Comparison of ENCODE assay signal across 12 mouse cellular contexts in the genomic region with DNA sequence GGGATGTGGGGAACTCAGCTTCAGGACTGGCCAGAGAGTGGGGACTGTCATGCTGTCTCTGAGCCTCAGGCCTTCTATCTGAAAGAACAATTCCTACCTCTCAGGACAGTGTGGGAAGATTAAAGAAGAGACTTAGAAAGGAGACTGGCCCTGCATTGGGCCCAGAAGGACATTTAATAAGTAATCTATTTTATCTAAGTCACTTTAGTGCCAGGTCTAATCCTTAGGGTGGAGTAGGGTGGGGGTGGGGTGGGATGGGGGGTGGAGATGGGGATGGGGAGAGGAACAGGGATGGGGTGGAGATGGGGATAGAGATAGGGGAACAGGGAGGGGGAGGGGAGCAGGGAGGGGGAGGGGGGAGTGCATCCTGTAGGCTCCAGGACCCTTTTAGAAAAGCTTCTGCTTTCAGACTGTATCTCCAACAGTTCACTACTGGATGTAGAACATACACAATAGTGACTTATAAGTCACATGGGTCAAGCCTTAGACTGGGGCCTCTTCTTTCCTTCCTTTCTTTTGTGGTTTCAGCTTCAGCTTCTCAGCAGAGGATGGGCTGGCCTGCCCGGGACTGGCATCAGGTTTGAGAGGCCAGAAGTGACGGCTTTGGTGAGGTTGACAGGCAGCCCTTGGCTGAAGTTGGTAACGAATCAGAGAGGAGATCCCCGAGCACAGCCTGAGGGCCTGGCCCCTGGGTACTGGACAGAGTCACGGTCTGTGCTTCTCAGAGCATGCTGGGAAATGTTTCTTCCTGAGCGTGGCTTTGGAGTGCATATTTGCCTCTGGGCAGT.
A peak's percentile ranks its signal among the peaks of the same experiment; 100 is the strongest.
DNase-seq lines count a peak whose midpoint lies in the region; ATAC-seq and TF ChIP-seq lines count a peak whose summit lies in the region.
"Had no signal": no experiment of that assay in that cellular context is flagged by ENCODE, and none has a peak within 500 bp of the region (broad histone marks: within the 10 kb centered on the region; RNA-seq: fewer than 3 reads in every experiment).

No protein-coding gene starts in this region.

- no peaks in the 10 kb centered on the region for H3K4me1 ChIP-seq in limb, embryonic 15.5 days
- H3K4me1 ChIP-seq in limb, embryonic 10.5 days, result peaks cover 14% of the 10 kb centered on the region
- peaks cover 62% of the 10 kb centered on the region for H3K4me1 ChIP-seq in bone marrow macrophage, adult 2 months (ENCODE audit: control insufficient read depth, insufficient read depth, low read length)
- H3K4me1 ChIP-seq in megakaryocyte, embryonic 14.5 days, result peaks cover 91% of the 10 kb centered on the region
- no peaks in the 10 kb centered on the region for H3K4me1 ChIP-seq in forebrain, embryonic 16.5 days (replicated peaks; ENCODE audit: control insufficient read depth, insufficient read depth, low read length)
- H3K4me1 ChIP-seq: limb, embryonic 13.5 days had no signal

- TF ChIP-seq POLR2A in bone marrow macrophage, adult 2 months (IDR thresholded peaks at IDR 0.05; ENCODE audit: borderline replicate concordance, low read depth, low read length), result no peak

- WGBS in limb, embryonic 15.5 days, result 36% methylated on average over 6 of the region's 6 CpGs
- 48% methylated on average over 6 of the region's 6 CpGs for WGBS in limb, embryonic 10.5 days
- WGBS in forebrain, embryonic 16.5 days, result 37% methylated on average over 6 of the region's 6 CpGs

- H3K4me2 ChIP-seq in limb, embryonic 15.5 days, result no peak overlapping the region
- no peak overlapping the region for H3K4me2 ChIP-seq in forebrain, embryonic 16.5 days (ENCODE audit: low read length)
- H3K4me2 ChIP-seq: heart, embryonic 13.5 days; limb, embryonic 13.5 days had no signal

- H3K36me3 ChIP-seq in limb, embryonic 15.5 days, result no peaks in the 10 kb centered on the region
- H3K36me3 ChIP-seq in limb, embryonic 10.5 days, result no peaks in the 10 kb centered on the region
- H3K36me3 ChIP-seq in megakaryocyte, embryonic 14.5 days (replicated peaks; ENCODE audit: low read length), result no peaks in the 10 kb centered on the region
- H3K36me3 ChIP-seq in forebrain, embryonic 16.5 days (ENCODE audit: control insufficient read depth, insufficient read depth), result no peaks in the 10 kb centered on the region
- H3K36me3 ChIP-seq: heart, embryonic 13.5 days; limb, embryonic 13.5 days had no signal

- no peak overlapping the region for H3K9ac ChIP-seq in limb, embryonic 15.5 days
- no peak overlapping the region for H3K9ac ChIP-seq in forebrain, embryonic 16.5 days (replicated peaks; ENCODE audit: low read depth, low read length)
- H3K9ac ChIP-seq: heart, embryonic 13.5 days; limb, embryonic 13.5 days had no signal

- ATAC-seq in limb, embryonic 15.5 days (ENCODE audit: insufficient number of reproducible peaks, low FRiP score, low TSS enrichment, low read depth), result 0 out of 2 replicates have a peak, but pooled peaks have one; percentile 24
- ATAC-seq in forebrain, embryonic 16.5 days, result no peak

- H3K4me3 ChIP-seq in limb, embryonic 15.5 days, result no peak overlapping the region
- H3K4me3 ChIP-seq in limb, embryonic 10.5 days, result no peak overlapping the region
- H3K4me3 ChIP-seq in bone marrow macrophage, adult 2 months (ENCODE audit: insufficient read depth, low read length), result peak overlapping the region; percentile 16; the same call in 1 of the 2 replicates
- H3K4me3 ChIP-seq in megakaryocyte, embryonic 14.5 days (replicated peaks), result peak overlapping the region; percentile 84
- no peak overlapping the region for H3K4me3 ChIP-seq in forebrain, embryonic 16.5 days (replicated peaks; ENCODE audit: low read length)
- H3K4me3 ChIP-seq: erythroblast, embryonic 14.5 days; heart, embryonic 13.5 days; limb, embryonic 13.5 days had no signal

- no peak overlapping the region for H3K27ac ChIP-seq in limb, embryonic 15.5 days
- no peak overlapping the region for H3K27ac ChIP-seq in limb, embryonic 10.5 days
- peak overlapping the region; percentile 91 for H3K27ac ChIP-seq in bone marrow macrophage, adult 2 months (ENCODE audit: insufficient read depth, low read depth, low read length)
- no peak overlapping the region for H3K27ac ChIP-seq in forebrain, embryonic 16.5 days (ENCODE audit: low read length)
- H3K27ac ChIP-seq: heart, embryonic 13.5 days; limb, embryonic 13.5 days had no signal

- no peaks in the 10 kb centered on the region for H3K9me3 ChIP-seq in limb, embryonic 15.5 days
- no peaks in the 10 kb centered on the region for H3K9me3 ChIP-seq in limb, embryonic 10.5 days (replicated peaks)
- no peaks in the 10 kb centered on the region for H3K9me3 ChIP-seq in megakaryocyte, embryonic 14.5 days
- no peaks in the 10 kb centered on the region for H3K9me3 ChIP-seq in forebrain, embryonic 16.5 days (ENCODE audit: control insufficient read depth, low read length)
- H3K9me3 ChIP-seq: heart, embryonic 13.5 days; limb, embryonic 13.5 days had no signal

- H3K27me3 ChIP-seq in limb, embryonic 15.5 days, result no peaks in the 10 kb centered on the region
- H3K27me3 ChIP-seq in limb, embryonic 10.5 days (ENCODE audit: low read depth, poor library complexity, severe bottlenecking), result 0 out of 2 replicates have a peak, but pooled peaks cover 3% of the 10 kb centered on the region
- peaks cover 1% of the 10 kb centered on the region for H3K27me3 ChIP-seq in megakaryocyte, embryonic 14.5 days (replicated peaks)
- H3K27me3 ChIP-seq in forebrain, embryonic 16.5 days (replicated peaks; ENCODE audit: control insufficient read depth, insufficient read depth, low read length), result no peaks in the 10 kb centered on the region

- no peak for TF ChIP-seq CTCF in bone marrow macrophage, adult 2 months (IDR thresholded peaks at IDR 0.05; ENCODE audit: low read depth, low read length)

- no peak for DNase-seq in limb, embryonic 10.5 days (ENCODE audit: low spot score)
- DNase-seq in induced T-regulatory cell, adult 2 months (ENCODE audit: low read depth), result peak; percentile 9
- no peak for DNase-seq in B cell, adult 2 months
- DNase-seq: cerebellum, postnatal 10 days; midbrain, embryonic 14.5 days had no signal

Comparison
In these comparisons a context has a peak if more than half of its experiments do, and no peak if none do; other contexts are left out.
1. H3K4me3 ChIP-seq: peak in bone marrow macrophage, adult 2 months (single experiment) and megakaryocyte, embryonic 14.5 days (single experiment); none in limb, embryonic 15.5 days (single experiment), limb, embryonic 10.5 days (single experiment) and forebrain, embryonic 16.5 days (single experiment).